Mouse (Mus musculus) liver, embryonic 14.5 days (tissue): Measurements from ENCODE around the gene Olfr523.

ENCODE experiments used
- CTCF ChIP-seq: IDR thresholded peaks from 2 replicates; pipeline ENCODE4 v1.5.1; 2016; ENCODE audit warnings: antibody characterized with exemption, low read depth, control low read depth
- EP300 ChIP-seq: IDR thresholded peaks from 2 replicates; pipeline ENCODE4 v1.6.1; 2016; ENCODE audit warnings: antibody characterized with exemption, low read depth

GRCm38 (mm10) chr7:140192851-140193250, 19.8 kb downstream of the Olfr523 start:
- TF ChIP-seq EP300 (no peak), CTCF (no peak)
